Mouse (Mus musculus) kidney, adult 2 months (tissue): ENCODE measurements around the gene Clptm1.

Experiments
- CTCF ChIP-seq: fragments of 200-500 bp; conservative IDR thresholded peaks from 2 replicates; pipeline ENCODE4 v1.5.1; 2011; ENCODE audit warnings: low read depth, mild to moderate bottlenecking, control low read depth, low read length, moderate library complexity, mixed read lengths; ENCODE audit not compliant: insufficient read depth, insufficient read length
- POLR2A ChIP-seq: fragments of 200-500 bp; IDR thresholded peaks from one replicate; pipeline ENCODE4 v1.6.1; 2011; ENCODE audit warnings: low read depth, low read length, control low read depth

DNA sequence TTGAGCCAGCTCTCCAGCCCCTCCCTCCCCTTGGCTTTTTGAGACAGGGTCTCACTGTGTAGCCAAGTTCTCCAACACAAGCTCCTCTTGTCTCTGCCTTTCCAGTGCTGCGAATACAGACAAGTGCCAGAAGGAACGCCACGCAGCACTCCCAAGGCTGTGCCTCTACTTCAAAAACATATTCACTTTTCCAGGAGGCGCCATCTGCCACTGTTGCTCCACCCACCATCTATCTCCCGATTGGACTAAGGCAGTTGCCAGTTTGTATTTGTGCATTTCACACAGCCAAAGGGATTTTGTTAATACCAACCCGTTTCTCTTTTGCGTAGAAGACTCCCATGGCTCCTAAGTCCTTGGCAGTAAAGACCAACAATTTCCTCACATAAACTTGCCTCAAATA lies 44.0 kb downstream of the Clptm1 start:
- TF ChIP-seq CTCF, result no peak
- no peak for TF ChIP-seq POLR2A
